Mouse (Mus musculus) G1E (cell line): ENCODE data around the gene Clcnka. TPM values are rescaled to one million over a fixed set of nuclear protein-coding genes. Genes with fewer than 3 reads are reported as not detected.

Experiments
- ATAC-seq: 2 replicates; pipeline ENCODE4 v1.8.0; 2016; ENCODE audit warnings: mild to moderate bottlenecking; ENCODE audit not compliant: insufficient number of reproducible peaks, poor library complexity, low FRiP score, severe bottlenecking; ENCODE audit errors: extremely low read depth
- DNase-seq: peaks from one replicate; pipeline ENCODE4 v3.0.0; 2012; ENCODE audit warnings: low spot score
- H3K27me3 ChIP-seq: 2 replicates; pipeline ENCODE4 v1.6.1; 2012; ENCODE audit warnings: mild to moderate bottlenecking, low read length, inconsistent platforms; ENCODE audit not compliant: insufficient read depth
- H3K36me3 ChIP-seq: replicated peaks from 2 replicates; pipeline ENCODE3; 2012; ENCODE audit warnings: mild to moderate bottlenecking, inconsistent platforms
- H3K4me1 ChIP-seq: 2 replicates; pipeline ENCODE4 v1.6.1; 2012; ENCODE audit warnings: low read depth, low read length, inconsistent platforms, mixed read lengths; ENCODE audit not compliant: insufficient read depth
- H3K4me3 ChIP-seq: 2 replicates; pipeline ENCODE4 v1.5.1; 2012; ENCODE audit warnings: low read depth, mild to moderate bottlenecking, inconsistent platforms, low read length, moderate library complexity, mixed read lengths
- H3K9me3 ChIP-seq: replicated peaks from 2 replicates; pipeline ENCODE4 v1.6.1; 2012; ENCODE audit warnings: inconsistent platforms
- CTCF ChIP-seq: IDR thresholded peaks from 2 replicates; pipeline ENCODE4 v1.5.1; 2012; ENCODE audit warnings: low read depth, low read length, inconsistent platforms, mixed read lengths
- GATA1 ChIP-seq: IDR thresholded peaks from 2 replicates; pipeline ENCODE4 v1.6.1; 2012; ENCODE audit warnings: borderline replicate concordance, low read length, inconsistent platforms, mixed read lengths
- GATA2 ChIP-seq: IDR thresholded peaks from 2 replicates; pipeline ENCODE4 v1.6.1; 2012; ENCODE audit warnings: low read depth, low read length, inconsistent platforms, borderline replicate concordance
- POLR2AphosphoS5 ChIP-seq: IDR thresholded peaks from 2 replicates; pipeline ENCODE4 v1.6.1; 2012; ENCODE audit warnings: low read depth, low read length, inconsistent platforms; ENCODE audit not compliant: insufficient replicate concordance
- TAL1 ChIP-seq: conservative IDR thresholded peaks from 2 replicates; pipeline ENCODE4 v1.6.1; 2012; ENCODE audit warnings: low read depth, low read length, inconsistent platforms, mixed read lengths
- polyA plus RNA-seq: library from polyadenylated mRNA; stranded (reverse); fragments of >175 nt; gene quantifications from 2 replicates; pipeline ENCODE4 v1.2.3, GENCODE M21; 2012
- total RNA-seq, 2 experiments: library from RNA; stranded (forward) in 1 of 2; stranded (reverse) in 1 of 2; fragments of 200-1000 nt in 1 of 2; fragments of >200 nt in 1 of 2; fragmentation: Nextera tagmentation in 1 of 2; gene quantifications; 2 replicates each; pipeline ENCODE4 v1.2.3; 2014 to 2017

Clcnka gene
- total and polyA plus RNA-seq, 3 experiments, result not detected

DNA sequence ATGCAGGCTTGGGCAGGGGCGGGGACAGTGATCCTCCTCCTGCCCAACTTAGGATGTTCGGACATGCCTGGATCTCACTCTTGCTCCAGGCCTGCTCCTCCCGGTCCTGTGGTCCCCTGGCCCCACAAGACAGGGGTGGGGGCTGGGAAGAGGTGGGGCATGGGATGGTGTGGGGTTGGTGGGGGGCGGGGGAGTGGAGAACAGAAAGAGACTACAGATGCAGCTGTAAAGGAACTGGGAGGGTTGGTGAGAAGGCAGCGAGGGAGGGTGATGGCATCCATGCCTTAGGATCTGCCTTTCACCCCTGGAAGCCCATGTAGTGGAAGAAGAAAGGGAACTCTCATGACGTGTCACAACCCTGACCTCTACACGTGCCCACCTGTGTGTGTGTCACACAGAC, 57.0 kb downstream of the Clcnka start:
- no peaks in the 10 kb centered on the region for H3K4me1 ChIP-seq
- peaks cover 7% of the 10 kb centered on the region for H3K27me3 ChIP-seq
- H3K4me3 ChIP-seq, result no peak overlapping the region
- no peaks in the 10 kb centered on the region for H3K36me3 ChIP-seq
- no peaks in the 10 kb centered on the region for H3K9me3 ChIP-seq
- no peak for DNase-seq
- no peak for ATAC-seq
- no peak for TF ChIP-seq TAL1
- no peak for TF ChIP-seq CTCF
- TF ChIP-seq GATA2, result no peak
- no peak for TF ChIP-seq POLR2AphosphoS5
- TF ChIP-seq GATA1, result no peak

DNA sequence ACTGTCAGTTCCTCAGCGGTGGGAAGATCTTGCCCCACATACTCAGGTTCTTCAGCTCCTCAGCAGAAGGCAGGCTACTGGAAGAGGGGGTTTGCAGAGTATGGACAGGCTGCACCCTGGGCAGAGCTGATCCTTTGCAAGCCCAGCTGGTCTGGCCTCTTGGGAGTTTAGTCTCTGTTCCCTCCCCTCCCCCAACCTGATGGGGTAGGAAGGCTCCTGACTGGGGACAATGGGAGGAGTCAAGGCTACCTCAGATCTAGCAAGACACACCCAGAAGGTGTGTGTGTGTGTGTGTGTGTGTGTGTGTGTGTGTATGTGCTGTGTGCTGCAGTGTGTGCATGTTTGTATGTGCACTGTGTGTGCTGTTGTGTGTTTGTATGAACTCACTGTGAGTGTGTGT, 59.7 kb downstream of the Clcnka start:
- Histone ChIP-seq H3K36me3 (no peaks in the 10 kb centered on the region), H3K9me3 (no peaks in the 10 kb centered on the region), H3K27me3 (peaks cover 10% of the 10 kb centered on the region), H3K4me1 (no peaks in the 10 kb centered on the region), H3K4me3 (no peak overlapping the region)
- ATAC-seq (no peak), DNase-seq (no peak)
- no peak for TF ChIP-seq GATA1

DNA sequence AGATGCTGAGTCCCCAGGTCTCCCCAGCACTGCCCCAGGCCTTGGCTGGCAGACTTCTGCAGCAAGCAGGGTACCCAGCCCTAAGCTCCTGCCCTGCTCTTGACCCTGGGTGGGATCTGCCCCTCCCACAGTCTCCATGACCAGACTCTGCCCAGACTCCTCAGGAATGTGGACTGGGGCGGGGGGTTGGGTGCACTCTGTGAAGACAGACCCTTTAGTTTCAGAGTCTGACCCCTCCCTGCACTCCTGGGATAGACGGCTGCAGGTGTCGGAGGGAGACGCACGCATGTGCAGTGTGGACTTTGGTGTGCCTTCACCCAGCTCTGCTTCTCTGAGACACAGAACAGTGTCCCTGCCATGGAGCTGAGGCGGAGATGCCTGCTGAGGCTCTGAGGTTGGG, 60.5 kb downstream of the Clcnka start:
- TF ChIP-seq CTCF (no peak), GATA1 (no peak), TAL1 (no peak), POLR2AphosphoS5 (no peak)
- DNase-seq (no peak), ATAC-seq (no peak)
- Histone ChIP-seq H3K4me3 (no peak overlapping the region), H3K4me1 (no peaks in the 10 kb centered on the region), H3K27me3 (peaks cover 8% of the 10 kb centered on the region), H3K36me3 (no peaks in the 10 kb centered on the region), H3K9me3 (no peaks in the 10 kb centered on the region)

DNA sequence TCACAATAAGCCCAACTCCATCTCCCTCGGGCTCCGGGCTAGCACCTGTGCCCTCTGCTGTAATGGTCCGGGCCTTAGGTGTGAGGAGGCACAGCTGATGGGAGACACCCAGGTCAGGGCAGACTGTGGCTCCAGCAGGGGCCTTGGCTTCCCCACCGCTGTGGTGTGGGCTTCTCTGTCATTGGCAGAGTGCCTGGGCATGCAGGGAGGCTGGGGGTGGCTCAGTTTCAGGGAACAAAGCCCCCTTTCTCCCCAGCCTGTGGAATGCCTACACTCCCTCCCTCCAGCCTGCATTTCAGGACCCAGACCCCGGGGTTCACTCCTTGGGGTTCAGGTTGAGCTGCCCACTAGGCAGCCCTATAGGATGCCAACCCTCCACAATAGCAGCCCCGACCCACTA, 62.3 kb downstream of the Clcnka start:
- no peaks in the 10 kb centered on the region for H3K9me3 ChIP-seq
- peaks cover 8% of the 10 kb centered on the region for H3K27me3 ChIP-seq
- no peak overlapping the region for H3K4me3 ChIP-seq
- TF ChIP-seq GATA1 (no peak), POLR2AphosphoS5 (no peak), TAL1 (no peak), GATA2 (no peak), CTCF (no peak)
- H3K4me1 ChIP-seq, result no peaks in the 10 kb centered on the region
- DNase-seq (no peak), ATAC-seq (no peak)
- no peaks in the 10 kb centered on the region for H3K36me3 ChIP-seq

DNA sequence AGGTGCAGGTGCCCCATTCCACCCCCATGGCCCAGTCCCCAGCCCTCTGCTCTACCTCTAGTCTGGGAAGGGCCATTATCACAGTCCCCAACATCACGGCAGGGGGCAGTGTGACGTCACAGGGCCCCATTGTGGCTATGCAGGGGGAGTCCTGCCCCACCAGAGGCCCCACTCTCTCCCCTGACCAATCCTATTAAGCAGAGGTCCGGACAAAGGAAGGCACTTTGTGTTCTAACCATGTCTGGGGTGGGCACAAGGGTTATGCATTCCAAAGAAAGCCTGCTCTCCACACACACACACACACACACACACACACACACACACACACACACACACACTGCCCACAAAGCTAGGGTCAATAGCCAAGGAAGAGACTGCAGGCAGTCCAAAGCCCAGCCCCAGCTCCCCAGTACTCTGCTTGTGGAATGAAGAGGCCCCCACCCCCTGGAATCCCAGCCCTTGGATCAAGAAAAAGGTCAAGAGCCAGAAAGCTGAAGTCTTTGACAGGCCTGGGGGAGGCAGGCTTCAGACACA, 63.2 kb downstream of the Clcnka start:
- ATAC-seq (no peak), DNase-seq (no peak)
- H3K4me1 ChIP-seq, result no peaks in the 10 kb centered on the region
- peaks cover 10% of the 10 kb centered on the region for H3K27me3 ChIP-seq
- H3K9me3 ChIP-seq, result no peaks in the 10 kb centered on the region
- no peak overlapping the region for H3K4me3 ChIP-seq
- H3K36me3 ChIP-seq, result no peaks in the 10 kb centered on the region
- no peak for TF ChIP-seq CTCF
- no peak for TF ChIP-seq GATA2
- TF ChIP-seq POLR2AphosphoS5, result no peak
- no peak for TF ChIP-seq GATA1
- TF ChIP-seq TAL1, result no peak

DNA sequence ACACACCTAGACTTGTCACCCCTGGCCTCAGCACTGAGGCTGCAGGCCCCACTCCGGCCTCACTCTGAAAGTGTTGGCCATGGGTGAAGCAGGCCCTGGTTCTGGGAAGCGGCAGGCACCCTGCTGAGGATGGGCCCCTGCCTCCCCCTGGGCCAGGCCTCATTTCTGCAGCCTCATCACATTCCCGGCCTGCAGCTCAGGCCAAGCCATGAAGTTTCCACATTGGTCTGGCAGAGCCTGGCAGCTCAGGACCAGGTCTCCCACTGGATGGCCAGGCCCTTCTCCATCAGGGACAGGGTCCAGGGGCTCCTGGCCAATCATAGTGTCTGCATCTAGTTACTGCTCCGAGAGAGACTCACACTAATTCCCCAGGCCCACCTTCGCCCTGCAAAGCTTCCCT, 63.8 kb downstream of the Clcnka start:
- peaks cover 10% of the 10 kb centered on the region for H3K27me3 ChIP-seq
- no peaks in the 10 kb centered on the region for H3K36me3 ChIP-seq
- TF ChIP-seq GATA2, result no peak
- no peak for TF ChIP-seq POLR2AphosphoS5
- no peak for TF ChIP-seq CTCF
- TF ChIP-seq GATA1, result no peak
- no peak for TF ChIP-seq TAL1

More for the DNA sequence above, 63.8 kb downstream of the Clcnka start:
- no peaks in the 10 kb centered on the region for H3K4me1 ChIP-seq
- ATAC-seq (no peak), DNase-seq (no peak)
- no peak overlapping the region for H3K4me3 ChIP-seq
- H3K9me3 ChIP-seq, result no peaks in the 10 kb centered on the region

Other genes with a start within 250 kb of the Clcnka start
- gene Rsg1, start 184.8 kb downstream of the Clcnka start, total RNA-seq (2014; fragmentation: Nextera tagmentation), result 1.0 and 2.0 TPM in 2 replicates
- 0.93 and 1.6 TPM in 2 replicates for gene Rsg1, start 184.8 kb downstream of the Clcnka start, total RNA-seq (2017)
- gene Rsg1, start 184.8 kb downstream of the Clcnka start, polyA plus RNA-seq, result 0.56 and 0.87 TPM in 2 replicates
- gene Arhgef19, start 159.2 kb downstream of the Clcnka start, total RNA-seq (2014; fragmentation: Nextera tagmentation), result not detected in 2 replicates
- gene Arhgef19, start 159.2 kb downstream of the Clcnka start, total RNA-seq (2017), result 0.06 TPM in 1 of 2 replicates, not detected in the other
- not detected in 2 replicates for gene Arhgef19, start 159.2 kb downstream of the Clcnka start, polyA plus RNA-seq
- not detected in 2 replicates for gene Epha2, start 97.5 kb downstream of the Clcnka start, total RNA-seq (2014; fragmentation: Nextera tagmentation)
- not detected in 2 replicates for gene Epha2, start 97.5 kb downstream of the Clcnka start, total RNA-seq (2017)
- gene Epha2, start 97.5 kb downstream of the Clcnka start, polyA plus RNA-seq, result not detected in 2 replicates
- not detected in 2 replicates for gene Fam131c, start 30.5 kb downstream of the Clcnka start, total RNA-seq (2014; fragmentation: Nextera tagmentation)
- not detected in 2 replicates for gene Fam131c, start 30.5 kb downstream of the Clcnka start, total RNA-seq (2017)
- gene Fam131c, start 30.5 kb downstream of the Clcnka start, polyA plus RNA-seq, result not detected in 2 replicates
- not detected in 2 replicates for gene Clcnkb, start 17.3 kb upstream of the Clcnka start, total RNA-seq (2014; fragmentation: Nextera tagmentation)
- gene Clcnkb, start 17.3 kb upstream of the Clcnka start, total RNA-seq (2017), result 0.05 TPM in 1 of 2 replicates, not detected in the other
- gene Clcnkb, start 17.3 kb upstream of the Clcnka start, polyA plus RNA-seq, result not detected in 2 replicates
- not detected in 2 replicates for gene Hspb7, start 22.1 kb upstream of the Clcnka start, total RNA-seq (2014; fragmentation: Nextera tagmentation)
- not detected in 2 replicates for gene Hspb7, start 22.1 kb upstream of the Clcnka start, total RNA-seq (2017)
- gene Hspb7, start 22.1 kb upstream of the Clcnka start, polyA plus RNA-seq, result not detected in 2 replicates
- not detected in 2 replicates for gene Srarp, start 37.4 kb upstream of the Clcnka start, total RNA-seq (2014; fragmentation: Nextera tagmentation)
- gene Srarp, start 37.4 kb upstream of the Clcnka start, total RNA-seq (2017), result not detected in 2 replicates
- not detected in 2 replicates for gene Srarp, start 37.4 kb upstream of the Clcnka start, polyA plus RNA-seq
- gene Zbtb17, start 45.9 kb upstream of the Clcnka start, total RNA-seq (2014; fragmentation: Nextera tagmentation), result 10.9 and 11.8 TPM in 2 replicates
- 15.9 and 22.8 TPM in 2 replicates for gene Zbtb17, start 45.9 kb upstream of the Clcnka start, total RNA-seq (2017)
- 51.4 and 61.1 TPM in 2 replicates for gene Zbtb17, start 45.9 kb upstream of the Clcnka start, polyA plus RNA-seq
- gene Spen, start 139.9 kb upstream of the Clcnka start, total RNA-seq (2014; fragmentation: Nextera tagmentation), result 100 and 118 TPM in 2 replicates
- 19.2 and 21.4 TPM in 2 replicates for gene Spen, start 139.9 kb upstream of the Clcnka start, total RNA-seq (2017)
- gene Spen, start 139.9 kb upstream of the Clcnka start, polyA plus RNA-seq, result 149 and 188 TPM in 2 replicates
- gene Fblim1, start 207.4 kb upstream of the Clcnka start, total RNA-seq (2014; fragmentation: Nextera tagmentation), result not detected in 2 replicates
- 0.11 TPM in 1 of 2 replicates, not detected in the other for gene Fblim1, start 207.4 kb upstream of the Clcnka start, total RNA-seq (2017)
- not detected in 2 replicates for gene Fblim1, start 207.4 kb upstream of the Clcnka start, polyA plus RNA-seq
- gene Tmem82, start 219.9 kb upstream of the Clcnka start, total RNA-seq (2014; fragmentation: Nextera tagmentation), result not detected in 2 replicates
- gene Tmem82, start 219.9 kb upstream of the Clcnka start, total RNA-seq (2017), result 0.11 TPM in 1 of 2 replicates, not detected in the other
- not detected in 2 replicates for gene Tmem82, start 219.9 kb upstream of the Clcnka start, polyA plus RNA-seq
- not detected in 2 replicates for gene Slc25a34, start 225.1 kb upstream of the Clcnka start, total RNA-seq (2014; fragmentation: Nextera tagmentation)
- gene Slc25a34, start 225.1 kb upstream of the Clcnka start, total RNA-seq (2017), result 0.12 and 0.16 TPM in 2 replicates
- gene Slc25a34, start 225.1 kb upstream of the Clcnka start, polyA plus RNA-seq, result not detected in 2 replicates